Mouse (Mus musculus) spleen, adult 2 months (tissue): Measurements from ENCODE around the gene Gon4l. TPM values are rescaled to one million over a fixed set of nuclear protein-coding genes. Genes with fewer than 3 reads are reported as not detected.

ENCODE experiments used
- DNase-seq, 2 experiments: peaks; one replicate each; pipeline versions ENCODE4 v3.0.0 to v3.0.0-alpha.2; 2012 to 2021; ENCODE audit warnings: low spot score in 2 of 2, low read depth in 1 of 2
- H3K27ac ChIP-seq: fragments of 200-500 bp; 2 replicates; pipeline ENCODE4 v1.5.1; 2012; ENCODE audit warnings: low read length, inconsistent platforms; ENCODE audit not compliant: insufficient read depth
- H3K27me3 ChIP-seq: fragments of 200-500 bp; 2 replicates; pipeline ENCODE4 v1.6.1; 2012; ENCODE audit warnings: mild to moderate bottlenecking, moderate library complexity, low read length, inconsistent platforms; ENCODE audit not compliant: control insufficient read depth, insufficient read depth
- H3K36me3 ChIP-seq: fragments of 200-500 bp; 2 replicates; pipeline ENCODE4 v1.6.1; 2012; ENCODE audit warnings: mild to moderate bottlenecking, low read length, inconsistent platforms; ENCODE audit not compliant: control insufficient read depth, insufficient read depth
- H3K4me1 ChIP-seq: fragments of 200-500 bp; 2 replicates; pipeline ENCODE4 v1.6.1; 2011; ENCODE audit warnings: inconsistent platforms; ENCODE audit not compliant: control insufficient read depth, insufficient read depth, insufficient read length
- H3K4me3 ChIP-seq: fragments of 200-500 bp; 2 replicates; pipeline ENCODE4 v1.5.1; 2011; ENCODE audit warnings: mild to moderate bottlenecking, inconsistent platforms; ENCODE audit not compliant: insufficient read depth, insufficient read length; ENCODE audit errors: extremely low read depth
- CTCF ChIP-seq: fragments of 200-500 bp; IDR thresholded peaks from 2 replicates; pipeline ENCODE4 v1.5.1; 2011; ENCODE audit warnings: mild to moderate bottlenecking, inconsistent platforms; ENCODE audit not compliant: insufficient read depth, insufficient read length, insufficient replicate concordance; ENCODE audit errors: extremely low read depth
- POLR2A ChIP-seq: fragments of 200-500 bp; IDR thresholded peaks from 2 replicates; pipeline ENCODE4 v1.6.1; 2011; ENCODE audit warnings: low read depth, low read length, inconsistent platforms
- WGBS: fragments of 180-500 bp; shearing (Covaris S2); methylation state at CpG from one replicate; pipeline ENCODE4 v1.1.7; 2018; 5-methylcytosine and 5-hydroxymethylcytosine counted together
- polyA plus RNA-seq: library from polyadenylated mRNA; depleted of rRNA; stranded (reverse); fragments of >200 nt; gene quantifications from 2 replicates; pipeline ENCODE4 v1.2.3, GENCODE M21; 2012

Gon4l gene
- polyA plus RNA-seq, 1 experiment = 13.6 TPM

DNA sequence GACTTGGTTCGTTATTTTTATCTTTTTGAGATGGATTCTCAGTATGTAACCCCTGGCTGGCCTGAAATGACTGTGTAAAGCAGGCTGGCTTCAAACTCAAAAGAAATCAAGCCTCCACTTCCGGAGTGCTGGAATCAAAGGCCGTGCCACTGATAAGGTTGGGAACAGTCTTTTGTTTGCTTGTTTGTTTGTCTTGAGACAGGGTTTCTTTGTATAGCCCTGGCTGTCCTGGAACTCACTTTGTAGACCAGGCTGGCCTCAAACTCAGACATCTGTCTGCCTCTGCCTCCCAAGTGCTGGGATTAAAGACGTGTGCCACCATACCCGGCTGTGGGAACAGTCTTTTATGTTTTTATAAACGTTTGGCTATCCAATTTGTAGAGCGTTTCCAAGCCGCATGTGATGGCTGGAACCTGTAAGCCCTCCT, 79.4 kb downstream of the Gon4l start:
- TF ChIP-seq POLR2A (no peak), CTCF (no peak)
- H3K4me3 ChIP-seq = peak overlapping the region; percentile 70
- DNase-seq = no peak
- H3K27ac ChIP-seq = peak overlapping the region; percentile 86; the same call in 1 of the 2 replicates
- H3K4me1 ChIP-seq = no peaks in the 10 kb centered on the region; the same call in 1 of the 2 replicates
- H3K36me3 ChIP-seq = peaks cover 17% of the 10 kb centered on the region
- WGBS = 29% methylated on average over 8 of the region's 8 CpGs
- no peaks in the 10 kb centered on the region for H3K27me3 ChIP-seq

GRCm38 (mm10) chr3:88918981-88919380, 84.0 kb downstream of the Gon4l start:
- Histone ChIP-seq H3K4me3 (no peak overlapping the region), H3K27ac (no peak overlapping the region), H3K27me3 (no peaks in the 10 kb centered on the region), H3K4me1 (no peaks in the 10 kb centered on the region; the same call in 1 of the 2 replicates), H3K36me3 (peaks cover 6% of the 10 kb centered on the region)
- TF ChIP-seq POLR2A = no peak
- no peak for TF ChIP-seq CTCF
- 86% methylated on average over 13 of the region's 13 CpGs for WGBS
- DNase-seq = no peak

DNA sequence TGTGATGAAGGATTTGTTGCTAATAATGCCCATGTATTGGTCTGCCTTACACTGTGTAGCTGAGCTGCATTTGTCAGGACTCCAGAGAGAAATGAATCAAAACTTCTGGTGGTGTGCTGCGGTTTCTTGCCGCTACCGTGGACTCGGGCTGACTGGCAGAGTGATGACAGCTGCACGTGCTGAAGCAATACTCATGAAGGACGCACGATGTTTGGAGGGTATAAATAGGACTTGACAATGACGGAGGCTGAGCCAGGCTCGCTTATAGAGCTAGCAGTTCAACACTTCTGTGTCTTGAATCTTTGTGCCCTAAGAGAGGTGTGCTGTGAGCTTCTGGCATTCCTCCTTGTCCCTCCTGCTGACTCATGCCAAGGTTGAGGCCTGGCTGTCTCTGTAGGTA, 86.4 kb downstream of the Gon4l start:
- Histone ChIP-seq H3K4me1 (no peaks in the 10 kb centered on the region), H3K4me3 (no peak overlapping the region), H3K27ac (no peak overlapping the region), H3K27me3 (no peaks in the 10 kb centered on the region), H3K36me3 (peaks cover 15% of the 10 kb centered on the region)
- DNase-seq = no peak
- WGBS = 96% methylated on average over 9 of the region's 9 CpGs
- TF ChIP-seq POLR2A = no peak
- no peak for TF ChIP-seq CTCF

DNA sequence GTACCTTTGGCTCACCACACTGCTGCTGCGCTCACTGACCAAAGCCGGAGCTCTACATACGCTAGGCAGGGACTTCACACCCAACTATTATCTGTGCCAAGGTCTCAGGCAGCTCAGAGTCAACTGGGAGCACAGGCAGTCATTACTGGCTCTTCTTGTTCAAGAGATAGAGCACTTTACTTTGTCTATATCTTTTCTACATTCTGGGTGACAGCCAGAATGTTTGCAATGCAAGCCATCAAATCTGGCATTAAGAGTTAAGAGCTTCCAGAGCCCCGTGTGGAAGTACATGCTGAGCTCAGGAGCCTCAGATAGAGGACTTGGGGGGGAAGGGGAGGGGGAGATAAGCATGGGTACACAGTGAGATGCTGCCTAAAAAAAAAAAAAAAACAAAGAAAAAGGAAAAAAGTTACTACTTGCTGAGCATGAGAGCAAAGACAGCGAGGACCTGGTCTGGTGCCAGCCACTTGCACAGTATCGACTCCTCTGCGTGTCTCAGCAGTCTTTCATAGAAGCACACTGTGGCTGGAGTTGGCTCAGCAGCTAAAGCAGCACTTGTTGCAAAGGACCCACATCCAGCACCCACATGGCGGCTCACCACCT, 89.1 kb downstream of the Gon4l start:
- TF ChIP-seq CTCF (no peak), POLR2A (no peak)
- no peak for DNase-seq
- Histone ChIP-seq H3K4me1 (no peaks in the 10 kb centered on the region), H3K36me3 (peaks cover 31% of the 10 kb centered on the region), H3K27ac (no peak overlapping the region), H3K27me3 (no peaks in the 10 kb centered on the region), H3K4me3 (no peak overlapping the region)
- WGBS = 75% methylated on average over 8 of the region's 8 CpGs

GRCm38 (mm10) chr3:88925651-88926050, 90.6 kb downstream of the Gon4l start:
- no peak for DNase-seq
- Histone ChIP-seq H3K36me3 (peaks cover 34% of the 10 kb centered on the region), H3K27me3 (no peaks in the 10 kb centered on the region), H3K4me1 (no peaks in the 10 kb centered on the region), H3K4me3 (no peak overlapping the region), H3K27ac (no peak overlapping the region)
- TF ChIP-seq POLR2A (no peak), CTCF (no peak)
- WGBS = 99% methylated on average over 2 of the region's 2 CpGs

DNA sequence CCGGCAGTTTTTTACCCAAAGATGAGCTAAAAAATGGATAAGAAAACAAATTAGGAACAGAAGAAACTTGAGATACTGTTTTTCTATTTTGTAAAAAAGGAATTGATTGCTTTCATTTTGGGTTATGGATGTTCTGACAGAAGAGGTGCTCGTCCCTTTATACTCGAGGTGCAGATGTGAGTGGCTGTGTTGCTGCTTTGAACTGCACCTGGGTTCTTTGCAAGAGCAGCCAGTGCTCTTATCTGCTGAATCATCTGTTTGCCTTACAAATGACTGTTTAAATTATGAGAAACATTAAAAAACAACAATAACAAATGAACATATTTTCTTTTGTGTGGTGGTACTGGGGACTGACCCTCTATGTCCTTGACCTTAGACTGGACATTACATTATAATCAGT, 94.5 kb downstream of the Gon4l start:
- Histone ChIP-seq H3K36me3 (peaks cover 35% of the 10 kb centered on the region), H3K4me3 (no peak overlapping the region), H3K4me1 (no peaks in the 10 kb centered on the region), H3K27ac (no peak overlapping the region), H3K27me3 (no peaks in the 10 kb centered on the region)
- TF ChIP-seq POLR2A (no peak), CTCF (no peak)
- 75% methylated on average over 3 of the region's 3 CpGs for WGBS
- no peak for DNase-seq

GRCm38 (mm10) chr3:88939071-88939470, 104.0 kb downstream of the Gon4l start:
- Histone ChIP-seq H3K27ac (no peak overlapping the region), H3K27me3 (no peaks in the 10 kb centered on the region), H3K4me1 (no peaks in the 10 kb centered on the region), H3K36me3 (peaks cover 15% of the 10 kb centered on the region), H3K4me3 (no peak overlapping the region)
- DNase-seq = no peak
- TF ChIP-seq POLR2A = no peak
- no peak for TF ChIP-seq CTCF
- WGBS = 97% methylated on average over 10 of the region's 10 CpGs
